Mouse (Mus musculus): Measurements from ENCODE around the gene Wdr31.

- TF ChIP-seq POLR2A (IDR thresholded peaks at IDR 0.05; ENCODE audit: borderline replicate concordance, low read depth, low read length) (no peak), CTCF (IDR thresholded peaks at IDR 0.05; ENCODE audit: low read depth, low read length) (no peak)
These were observed 61.1 kb downstream of the Wdr31 start for GRCm38 (mm10) chr4:62409615-62410014.

All from bone marrow macrophage, adult 2 months (primary cell).